Mouse (Mus musculus) liver, postnatal 0 days (tissue): ENCODE measurements at regions not wholly inside any gene's neighbourhood (a gene's known extent, or its start where the extent isn't known, plus 50 kb on each side); places are given as distances from the start of the nearest gene placed in this dataset.

Source experiments
- ATAC-seq: fragments of 200-750 bp; cut with Nextera tagmentation; 2 replicates; pipeline ENCODE4 v1.8.0; 2017; ENCODE audit warnings: mild to moderate bottlenecking, moderate library complexity
- DNase-seq: peaks from one replicate; pipeline ENCODE4 v3.0.0-alpha.2; 2016
- H3K27ac ChIP-seq: fragments of 300-500 bp; sonication (generic); 2 replicates; pipeline ENCODE4 v1.5.1; 2014; ENCODE audit warnings: antibody characterized with exemption, moderate library complexity, mild to moderate bottlenecking, low read depth
- H3K27me3 ChIP-seq: fragments of 300-500 bp; sonication (generic); 2 replicates; pipeline ENCODE4 v1.6.1; 2014; ENCODE audit warnings: low read length, control low read depth, mixed read lengths; ENCODE audit not compliant: insufficient read depth
- H3K36me3 ChIP-seq: fragments of 300-500 bp; sonication (generic); replicated peaks from 2 replicates; pipeline ENCODE4 v1.6.1; 2014; ENCODE audit warnings: mild to moderate bottlenecking, control low read depth, low read length, moderate library complexity, mixed read lengths; ENCODE audit not compliant: insufficient read depth
- H3K4me1 ChIP-seq: fragments of 300-500 bp; sonication (generic); 2 replicates; pipeline ENCODE4 v1.6.1; 2014; ENCODE audit warnings: antibody characterized with exemption, mild to moderate bottlenecking, control low read depth; ENCODE audit not compliant: insufficient read depth
- H3K4me2 ChIP-seq: fragments of 300-500 bp; sonication (generic); 2 replicates; pipeline ENCODE4 v1.6.1; 2014; ENCODE audit warnings: low read depth, mild to moderate bottlenecking, low read length, moderate library complexity, mixed read lengths
- H3K4me3 ChIP-seq: fragments of 300-500 bp; sonication (generic); 2 replicates; pipeline ENCODE4 v1.5.1; 2014; ENCODE audit warnings: low read depth, low read length
- H3K9ac ChIP-seq: fragments of 300-500 bp; sonication (generic); replicated peaks from 2 replicates; pipeline ENCODE4 v1.6.1; 2014; ENCODE audit warnings: mild to moderate bottlenecking, moderate library complexity
- H3K9me3 ChIP-seq: fragments of 300-500 bp; sonication (generic); 2 replicates; pipeline ENCODE4 v1.6.1; 2016; ENCODE audit warnings: mild to moderate bottlenecking, control low read depth, low read length, mixed read lengths
- CTCF ChIP-seq: sonication (generic); IDR thresholded peaks from 2 replicates; pipeline ENCODE4 v1.5.1; 2016; ENCODE audit warnings: antibody characterized with exemption, low read depth
- EP300 ChIP-seq: IDR thresholded peaks from 2 replicates; pipeline ENCODE4 v1.6.1; 2016; ENCODE audit warnings: antibody characterized with exemption, low read depth, mild to moderate bottlenecking
- WGBS: fragments of 180-500 bp; shearing (Covaris S2); extraction: QIAGEN DNeasy Blood & Tissue Kit; methylation state at CpG from one replicate; pipeline ENCODE4 v1.1.7; 2014; ENCODE audit not compliant: insufficient replicate concordance; 5-methylcytosine and 5-hydroxymethylcytosine counted together

GRCm38 (mm10) chr12:46371747-46372146 is 447.0 kb downstream of the Nova1 start:
- no peak overlapping the region for H3K4me3 ChIP-seq
- DNase-seq (no peak), ATAC-seq (no peak)
- no peak overlapping the region for H3K4me2 ChIP-seq
- no peaks in the 10 kb centered on the region for H3K9me3 ChIP-seq
- no peaks in the 10 kb centered on the region for H3K4me1 ChIP-seq
- H3K27ac ChIP-seq: no peak overlapping the region
- no peaks in the 10 kb centered on the region for H3K36me3 ChIP-seq
- H3K27me3 ChIP-seq: no peaks in the 10 kb centered on the region
- 72% methylated on average over 3 of the region's 3 CpGs for WGBS
- TF ChIP-seq EP300: no peak
- no peak for TF ChIP-seq CTCF
- H3K9ac ChIP-seq: no peak overlapping the region

GRCm38 (mm10) chr12:46333376-46333775 is 485.4 kb downstream of the Nova1 start:
- no peak overlapping the region for H3K4me2 ChIP-seq
- TF ChIP-seq CTCF: no peak
- no peak for TF ChIP-seq EP300
- WGBS: 76% methylated on average over 1 of the region's 1 CpGs

DNA sequence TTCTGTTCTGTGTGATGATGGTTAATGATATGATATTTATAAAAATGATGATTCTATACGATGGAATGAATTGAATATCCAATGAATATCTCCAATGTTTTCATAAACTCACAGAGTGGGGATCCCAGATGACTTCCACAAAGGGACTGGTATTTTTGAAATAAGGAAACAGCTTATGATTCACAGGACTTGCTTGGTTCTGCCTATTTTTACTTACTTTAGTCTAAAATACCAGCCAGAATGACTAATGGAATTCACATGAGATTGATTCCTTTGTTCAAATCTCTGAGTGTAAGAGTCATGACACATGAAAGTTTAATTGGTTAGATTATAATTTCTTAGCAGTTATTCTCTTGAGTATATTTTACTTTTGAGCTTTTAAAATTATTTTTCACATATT is 490.9 kb downstream of the Nova1 start:
- H3K9me3 ChIP-seq: no peaks in the 10 kb centered on the region
- no peaks in the 10 kb centered on the region for H3K4me1 ChIP-seq
- H3K9ac ChIP-seq: no peak overlapping the region
- H3K36me3 ChIP-seq: no peaks in the 10 kb centered on the region
- no peak for ATAC-seq
- no peak overlapping the region for H3K4me2 ChIP-seq
- H3K4me3 ChIP-seq: no peak overlapping the region
- no peak overlapping the region for H3K27ac ChIP-seq
- TF ChIP-seq CTCF (no peak), EP300 (no peak)
- DNase-seq: no peak
- 63% methylated on average over 1 of the region's 1 CpGs for WGBS
- H3K27me3 ChIP-seq: no peaks in the 10 kb centered on the region

More at GRCm38 (mm10) chr12:46333376-46333775, 485.4 kb downstream of the Nova1 start:
- Histone ChIP-seq H3K9me3 (no peaks in the 10 kb centered on the region), H3K4me1 (no peaks in the 10 kb centered on the region), H3K9ac (no peak overlapping the region), H3K36me3 (no peaks in the 10 kb centered on the region), H3K27me3 (no peaks in the 10 kb centered on the region), H3K27ac (no peak overlapping the region), H3K4me3 (no peak overlapping the region)
- no peak for DNase-seq
- no peak for ATAC-seq

GRCm38 (mm10) chr12:46323276-46323675 is 495.5 kb downstream of the Nova1 start:
- no peaks in the 10 kb centered on the region for H3K27me3 ChIP-seq
- no peak overlapping the region for H3K9ac ChIP-seq
- H3K4me3 ChIP-seq: no peak overlapping the region
- ATAC-seq: no peak
- no peaks in the 10 kb centered on the region for H3K36me3 ChIP-seq
- DNase-seq: no peak
- TF ChIP-seq CTCF (no peak), EP300 (no peak)
- H3K4me1 ChIP-seq: no peaks in the 10 kb centered on the region
- H3K9me3 ChIP-seq: no peaks in the 10 kb centered on the region
- 46% methylated on average over 3 of the region's 3 CpGs for WGBS
- H3K27ac ChIP-seq: no peak overlapping the region
- no peak overlapping the region for H3K4me2 ChIP-seq

- Histone ChIP-seq H3K4me3 (no peak overlapping the region), H3K4me2 (no peak overlapping the region), H3K9me3 (no peaks in the 10 kb centered on the region), H3K9ac (no peak overlapping the region), H3K4me1 (no peaks in the 10 kb centered on the region), H3K27me3 (no peaks in the 10 kb centered on the region), H3K36me3 (no peaks in the 10 kb centered on the region), H3K27ac (no peak overlapping the region)
- no peak for TF ChIP-seq EP300
- no peak for TF ChIP-seq CTCF
- no peak for ATAC-seq
- no peak for DNase-seq
- 62% methylated on average over 5 of the region's 5 CpGs for WGBS
Observed at GRCm38 (mm10) chr12:46303136-46303797, 515.5 kb downstream of the Nova1 start.

- ATAC-seq (no peak), DNase-seq (no peak)
- 70% methylated on average over 5 of the region's 5 CpGs for WGBS
- TF ChIP-seq EP300: no peak
- no peak for TF ChIP-seq CTCF
- no peaks in the 10 kb centered on the region for H3K36me3 ChIP-seq
- no peak overlapping the region for H3K27ac ChIP-seq
- H3K27me3 ChIP-seq: no peaks in the 10 kb centered on the region
- H3K4me3 ChIP-seq: no peak overlapping the region
- H3K9ac ChIP-seq: no peak overlapping the region
- no peaks in the 10 kb centered on the region for H3K9me3 ChIP-seq
- H3K4me1 ChIP-seq: no peaks in the 10 kb centered on the region
- no peak overlapping the region for H3K4me2 ChIP-seq
Observed at GRCm38 (mm10) chr12:46298926-46299325, 519.8 kb downstream of the Nova1 start.
